Mouse (Mus musculus) thymus, adult 2 months (tissue): ENCODE measurements at regions not wholly inside any gene's neighbourhood (a gene's known extent, or its start where the extent isn't known, plus 50 kb on each side); places are given as distances from the start of the nearest gene placed in this dataset.
A peak's percentile ranks its signal among the peaks of the same experiment; 100 is the strongest.

Experiments
- DNase-seq: peaks from one replicate; pipeline ENCODE4 v3.0.0; 2021
- H3K27ac ChIP-seq: fragments of 200-500 bp; 2 replicates; pipeline ENCODE4 v1.5.1; 2012; ENCODE audit warnings: low read length, control low read depth; ENCODE audit not compliant: control insufficient read depth, insufficient read depth
- H3K27me3 ChIP-seq: fragments of 200-500 bp; 2 replicates; pipeline ENCODE4 v1.6.1; 2012; ENCODE audit warnings: mild to moderate bottlenecking, low read length, moderate library complexity, mixed read lengths; ENCODE audit not compliant: control insufficient read depth, insufficient read depth
- H3K36me3 ChIP-seq: fragments of 200-500 bp; 2 replicates; pipeline ENCODE4 v1.6.1; 2012; ENCODE audit warnings: mild to moderate bottlenecking, low read length, moderate library complexity; ENCODE audit not compliant: control insufficient read depth, insufficient read depth
- H3K4me1 ChIP-seq: fragments of 200-500 bp; replicated peaks from 2 replicates; pipeline ENCODE4 v1.6.1; 2012; ENCODE audit warnings: low read length; ENCODE audit not compliant: control insufficient read depth, insufficient read depth
- H3K4me3 ChIP-seq: fragments of 200-500 bp; 2 replicates; pipeline ENCODE4 v1.5.1; 2012; ENCODE audit warnings: mild to moderate bottlenecking, low read length, control low read depth, moderate library complexity; ENCODE audit not compliant: control insufficient read depth, insufficient read depth
- CTCF ChIP-seq: fragments of 200-500 bp; IDR thresholded peaks from 2 replicates; pipeline ENCODE4 v1.5.1; 2012; ENCODE audit warnings: mild to moderate bottlenecking, control low read depth, low read length, moderate library complexity, borderline replicate concordance; ENCODE audit not compliant: control insufficient read depth, poor library complexity, insufficient read depth; ENCODE audit errors: extremely low read depth
- POLR2A ChIP-seq: fragments of 200-500 bp; IDR thresholded peaks from 2 replicates; pipeline ENCODE4 v1.6.1; 2012; ENCODE audit warnings: mild to moderate bottlenecking, low read length, control low read depth, moderate library complexity; ENCODE audit not compliant: control insufficient read depth, poor library complexity, insufficient read depth; ENCODE audit errors: extremely low read depth
- WGBS: fragments of 180-500 bp; shearing (Covaris S2); methylation state at CpG from one replicate; pipeline ENCODE4 v1.1.7; 2018; 5-methylcytosine and 5-hydroxymethylcytosine counted together

GRCm38 (mm10) chr3:103449851-103450250 lies 125.2 kb upstream of the Syt6 start:
- Histone ChIP-seq H3K36me3 (no peaks in the 10 kb centered on the region), H3K4me3 (no peak overlapping the region), H3K27me3 (no peaks in the 10 kb centered on the region), H3K27ac (no peak overlapping the region), H3K4me1 (no peaks in the 10 kb centered on the region)
- DNase-seq = no peak
- WGBS = 88% methylated on average over 7 of the region's 7 CpGs
- TF ChIP-seq POLR2A = no peak
- no peak for TF ChIP-seq CTCF

GRCm38 (mm10) chr3:103451971-103452370 lies 123.1 kb upstream of the Syt6 start:
- Histone ChIP-seq H3K4me3 (no peak overlapping the region), H3K4me1 (no peaks in the 10 kb centered on the region), H3K27ac (no peak overlapping the region), H3K27me3 (no peaks in the 10 kb centered on the region), H3K36me3 (no peaks in the 10 kb centered on the region)
- WGBS = 86% methylated on average over 3 of the region's 3 CpGs
- no peak for TF ChIP-seq POLR2A
- no peak for DNase-seq

DNA sequence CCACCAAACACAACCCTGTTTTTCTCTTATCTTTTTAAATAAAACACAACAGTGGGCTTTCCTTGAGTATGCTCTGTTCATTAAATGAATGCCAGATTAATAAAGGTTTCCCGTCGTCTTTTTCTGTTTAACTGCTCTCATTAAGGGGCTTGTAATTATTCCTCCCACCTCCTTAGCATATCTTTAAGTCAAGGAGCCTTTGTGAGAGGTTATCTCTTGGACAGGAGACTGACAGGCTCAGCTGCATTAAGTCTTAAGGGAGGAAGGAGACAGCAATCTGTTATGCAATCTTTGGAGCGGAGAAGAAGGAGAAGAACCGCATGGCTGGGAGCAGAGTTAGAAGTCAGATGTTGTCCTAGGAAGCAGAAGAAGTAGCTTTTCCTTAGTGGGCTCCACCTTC lies 111.3 kb upstream of the Syt6 start:
- WGBS = 88% methylated on average over 4 of the region's 4 CpGs

DNA sequence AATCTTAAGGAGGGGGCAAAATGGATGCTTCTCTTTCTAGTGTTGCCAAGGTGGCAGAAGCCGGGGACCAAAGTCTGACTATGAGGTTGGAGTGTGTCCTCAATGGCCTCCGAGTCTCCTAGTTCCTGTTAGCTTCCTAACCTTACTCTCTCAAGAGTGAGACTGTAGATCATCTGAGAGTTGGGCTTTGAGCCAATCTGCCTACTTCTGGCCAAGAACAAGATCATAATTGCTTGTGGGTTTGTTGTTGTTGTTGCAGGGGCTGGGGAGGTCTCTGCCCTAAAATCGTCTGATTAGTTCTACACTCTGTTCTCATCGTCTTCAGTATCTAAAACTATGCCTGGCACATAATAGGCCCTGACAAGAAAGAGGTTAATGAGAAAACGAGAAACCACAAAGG lies 110.8 kb upstream of the Syt6 start:
- Histone ChIP-seq H3K27me3 (no peaks in the 10 kb centered on the region), H3K4me3 (no peak overlapping the region), H3K36me3 (no peaks in the 10 kb centered on the region), H3K27ac (no peak overlapping the region), H3K4me1 (peaks cover 13% of the 10 kb centered on the region)
- DNase-seq = no peak
- TF ChIP-seq POLR2A (no peak), CTCF (no peak)
- WGBS = 80% methylated on average over 5 of the region's 5 CpGs

More for the DNA sequence above, 111.3 kb upstream of the Syt6 start:
- Histone ChIP-seq H3K4me3 (no peak overlapping the region), H3K27me3 (no peaks in the 10 kb centered on the region), H3K4me1 (peaks cover 13% of the 10 kb centered on the region), H3K27ac (no peak overlapping the region), H3K36me3 (no peaks in the 10 kb centered on the region)
- DNase-seq = no peak
- no peak for TF ChIP-seq CTCF
- TF ChIP-seq POLR2A = no peak

DNA sequence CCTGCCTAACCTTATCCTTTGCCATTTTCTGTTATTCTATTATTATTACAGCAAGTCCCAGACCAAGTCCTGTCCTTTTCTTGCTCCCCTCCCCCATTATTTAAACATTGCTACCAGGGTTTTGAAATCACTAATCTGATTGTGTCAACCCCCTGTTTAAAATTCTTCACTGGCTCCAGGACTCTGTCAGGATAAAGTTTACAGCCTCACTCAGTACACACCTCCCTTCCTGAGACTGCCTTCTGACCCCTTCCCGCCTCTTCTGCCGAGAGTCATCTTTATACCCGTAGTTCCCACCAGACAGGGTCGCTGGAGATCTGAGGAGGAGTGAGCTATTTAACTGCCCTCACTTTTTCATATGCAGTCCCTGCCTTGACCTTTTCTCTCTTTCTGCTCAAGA lies 110.3 kb upstream of the Syt6 start:
- H3K36me3 ChIP-seq = no peaks in the 10 kb centered on the region
- DNase-seq = no peak
- peak overlapping the region; percentile 78 for H3K27ac ChIP-seq
- WGBS = 75% methylated on average over 4 of the region's 4 CpGs
- H3K4me3 ChIP-seq = no peak overlapping the region
- TF ChIP-seq POLR2A (no peak), CTCF (no peak)
- H3K27me3 ChIP-seq = no peaks in the 10 kb centered on the region
- H3K4me1 ChIP-seq = peaks cover 13% of the 10 kb centered on the region

- H3K36me3 ChIP-seq = no peaks in the 10 kb centered on the region
- peak overlapping the region; percentile 78 for H3K27ac ChIP-seq
- 92% methylated on average over 7 of the region's 7 CpGs for WGBS
- DNase-seq = peak; percentile 23
- H3K27me3 ChIP-seq = no peaks in the 10 kb centered on the region
- TF ChIP-seq POLR2A = no peak
- TF ChIP-seq CTCF = no peak
- H3K4me3 ChIP-seq = no peak overlapping the region
- peaks cover 13% of the 10 kb centered on the region for H3K4me1 ChIP-seq
Observed at GRCm38 (mm10) chr3:103465132-103465690, 109.8 kb upstream of the Syt6 start.

DNA sequence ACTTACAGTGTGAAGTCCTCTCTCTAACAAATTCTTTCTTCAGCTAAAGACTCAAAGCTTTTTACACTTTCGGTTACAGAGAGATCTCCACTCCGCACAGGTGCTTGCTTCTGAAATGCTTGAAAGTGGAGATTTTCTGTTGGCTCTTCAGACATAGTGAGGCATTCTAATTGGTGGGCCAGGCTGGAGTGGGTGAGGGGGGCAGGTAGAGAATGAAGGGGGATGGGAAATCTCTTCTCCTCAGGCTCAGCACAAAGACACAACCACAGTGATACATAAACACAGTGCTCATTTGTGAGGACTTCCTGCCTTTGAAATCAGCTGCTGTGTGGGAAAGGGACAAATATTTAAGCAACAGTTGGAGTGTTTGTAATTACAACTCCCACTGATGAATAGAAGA lies 109.1 kb upstream of the Syt6 start:
- no peaks in the 10 kb centered on the region for H3K27me3 ChIP-seq
- peak; percentile 50 for DNase-seq
- H3K4me1 ChIP-seq = peaks cover 13% of the 10 kb centered on the region
- H3K4me3 ChIP-seq = no peak overlapping the region
- 43% methylated on average over 2 of the region's 2 CpGs for WGBS
- peak overlapping the region; percentile 78 for H3K27ac ChIP-seq
- no peaks in the 10 kb centered on the region for H3K36me3 ChIP-seq
- TF ChIP-seq CTCF (no peak), POLR2A (no peak)
